In genomic region chr4:68179551-68179950, GRCm38 (mm10) we compare ENCODE assay signal across 24 mouse cellular contexts.
DNase-seq lines count a peak whose midpoint lies in the region; ATAC-seq and TF ChIP-seq lines count a peak whose summit lies in the region.
"Had no signal": no experiment of that assay in that cellular context is flagged by ENCODE, and none has a peak within 500 bp of the region (broad histone marks: within the 10 kb centered on the region; RNA-seq: fewer than 3 reads in every experiment).

No protein-coding gene starts in this region.

- 71% methylated on average over 4 of the region's 4 CpGs for WGBS in embryonic facial prominence, embryonic 13.5 days
- WGBS in embryonic facial prominence, embryonic 10.5 days = 80% methylated on average over 4 of the region's 4 CpGs
- 66% methylated on average over 4 of the region's 4 CpGs for WGBS in lung, postnatal 0 days
- 70% methylated on average over 4 of the region's 4 CpGs for WGBS in embryonic facial prominence, embryonic 14.5 days

- H3K27me3 ChIP-seq in embryonic facial prominence, embryonic 13.5 days = no peaks in the 10 kb centered on the region
- H3K27me3 ChIP-seq in embryonic facial prominence, embryonic 10.5 days (replicated peaks; ENCODE audit: low read depth, poor library complexity, severe bottlenecking) = no peaks in the 10 kb centered on the region
- H3K27me3 ChIP-seq in lung, postnatal 0 days (replicated peaks; ENCODE audit: insufficient read depth, low read length) = no peaks in the 10 kb centered on the region
- no peaks in the 10 kb centered on the region for H3K27me3 ChIP-seq in embryonic facial prominence, embryonic 14.5 days (replicated peaks; ENCODE audit: control insufficient read depth, insufficient read depth, low read length)
- H3K27me3 ChIP-seq: intestine, embryonic 15.5 days; liver, embryonic 12.5 days; midbrain, embryonic 13.5 days had no signal

- TF ChIP-seq CTCF in lung, postnatal 0 days (IDR thresholded peaks at IDR 0.05) = no peak

- H3K4me1 ChIP-seq in embryonic facial prominence, embryonic 13.5 days = no peaks in the 10 kb centered on the region
- H3K4me1 ChIP-seq in embryonic facial prominence, embryonic 10.5 days = no peaks in the 10 kb centered on the region
- no peaks in the 10 kb centered on the region for H3K4me1 ChIP-seq in lung, postnatal 0 days (ENCODE audit: insufficient read depth, low read depth, low read length)
- no peaks in the 10 kb centered on the region for H3K4me1 ChIP-seq in embryonic facial prominence, embryonic 14.5 days (ENCODE audit: control insufficient read depth, insufficient read depth, low read length)
- H3K4me1 ChIP-seq: intestine, embryonic 15.5 days; liver, embryonic 12.5 days; midbrain, embryonic 13.5 days had no signal

- no peaks in the 10 kb centered on the region for H3K36me3 ChIP-seq in embryonic facial prominence, embryonic 13.5 days
- H3K36me3 ChIP-seq in embryonic facial prominence, embryonic 10.5 days (replicated peaks) = no peaks in the 10 kb centered on the region
- H3K36me3 ChIP-seq in lung, postnatal 0 days (ENCODE audit: insufficient read depth, low read length) = no peaks in the 10 kb centered on the region
- H3K36me3 ChIP-seq in embryonic facial prominence, embryonic 14.5 days (ENCODE audit: control insufficient read depth, insufficient read depth, low read length) = no peaks in the 10 kb centered on the region
- H3K36me3 ChIP-seq: intestine, embryonic 15.5 days; liver, embryonic 12.5 days; midbrain, embryonic 13.5 days had no signal

- no peak for DNase-seq in embryonic facial prominence, embryonic 10.5 days (ENCODE audit: low spot score)
- peak; percentile 35 for DNase-seq in left cerebral cortex, postnatal 4 days
- no peak for DNase-seq in left cerebral cortex, postnatal 25 days (ENCODE audit: low spot score in 2 of 2)
- peak; percentile 3 for DNase-seq in lung, postnatal 10 days
- no peak for DNase-seq in lung, postnatal 0 days (ENCODE audit: low spot score)
- peak; percentile 56 for DNase-seq in embryonic facial prominence, embryonic 14.5 days (ENCODE audit: low spot score)
- DNase-seq in spleen, postnatal 10 days (ENCODE audit: low spot score in 2 of 2) = no peak
- DNase-seq: adrenal gland, postnatal 25 days; cerebellum, adult 11-12 months; embryo, embryonic 11 days; forebrain, postnatal 0 days; gastrocnemius, postnatal 25 days; heart, adult 2 months; kidney, adult 8-10 months; layer of hippocampus, postnatal 36 days; lung, adult 18-20 months; thymus, adult 18-20 months; thymus, postnatal 36 days had no signal

- no peak overlapping the region for H3K4me2 ChIP-seq in embryonic facial prominence, embryonic 13.5 days
- no peak overlapping the region for H3K4me2 ChIP-seq in lung, postnatal 0 days (replicated peaks; ENCODE audit: low read depth, low read length)
- H3K4me2 ChIP-seq in embryonic facial prominence, embryonic 14.5 days (ENCODE audit: low read depth, low read length) = no peak overlapping the region
- H3K4me2 ChIP-seq: hindbrain, embryonic 14.5 days; intestine, embryonic 15.5 days; liver, embryonic 12.5 days; midbrain, embryonic 13.5 days had no signal

- peak; percentile 67; the same call in 1 of the 2 replicates for ATAC-seq in embryonic facial prominence, embryonic 13.5 days (ENCODE audit: insufficient number of reproducible peaks, insufficient read depth, low FRiP score, low TSS enrichment, low read depth)
- no peak for ATAC-seq in lung, postnatal 0 days
- no peak for ATAC-seq in embryonic facial prominence, embryonic 14.5 days (ENCODE audit: low read depth)
- ATAC-seq: CD4-positive, CD25-positive, alpha-beta regulatory T cell, adult 4 months; forebrain, postnatal 0 days; intestine, embryonic 15.5 days; liver, embryonic 12.5 days; midbrain, embryonic 13.5 days had no signal

- H3K9me3 ChIP-seq in embryonic facial prominence, embryonic 13.5 days = no peaks in the 10 kb centered on the region
- H3K9me3 ChIP-seq in embryonic facial prominence, embryonic 10.5 days = no peaks in the 10 kb centered on the region
- H3K9me3 ChIP-seq in lung, postnatal 0 days (ENCODE audit: low read length) = no peaks in the 10 kb centered on the region
- no peaks in the 10 kb centered on the region for H3K9me3 ChIP-seq in embryonic facial prominence, embryonic 14.5 days (ENCODE audit: control insufficient read depth, low read length)
- H3K9me3 ChIP-seq: intestine, embryonic 15.5 days; liver, embryonic 12.5 days; midbrain, embryonic 13.5 days had no signal

- intact Hi-C loops in left cerebral cortex, postnatal 4 days (cut with DNase I) = no loop called here
- intact Hi-C loops in left cerebral cortex, postnatal 25 days (cut with DNase I) = no loop called here

- TF ChIP-seq EP300 in lung, postnatal 0 days (IDR thresholded peaks at IDR 0.05) = no peak

- no peak overlapping the region for H3K9ac ChIP-seq in embryonic facial prominence, embryonic 13.5 days
- H3K9ac ChIP-seq in lung, postnatal 0 days (replicated peaks; ENCODE audit: low read depth) = no peak overlapping the region
- no peak overlapping the region for H3K9ac ChIP-seq in embryonic facial prominence, embryonic 14.5 days (ENCODE audit: low read depth, low read length)
- H3K9ac ChIP-seq: forebrain, postnatal 0 days; hindbrain, embryonic 14.5 days; intestine, embryonic 15.5 days; liver, embryonic 12.5 days; midbrain, embryonic 13.5 days had no signal

- no peak overlapping the region for H3K27ac ChIP-seq in embryonic facial prominence, embryonic 13.5 days
- H3K27ac ChIP-seq in embryonic facial prominence, embryonic 10.5 days (replicated peaks) = no peak overlapping the region
- no peak overlapping the region for H3K27ac ChIP-seq in lung, postnatal 0 days (ENCODE audit: low read length)
- no peak overlapping the region for H3K27ac ChIP-seq in embryonic facial prominence, embryonic 14.5 days (replicated peaks; ENCODE audit: low read depth, low read length)
- H3K27ac ChIP-seq: heart, adult 2 months; hindbrain, embryonic 14.5 days; intestine, embryonic 15.5 days; liver, embryonic 12.5 days; midbrain, embryonic 13.5 days had no signal

- no peak overlapping the region for H3K4me3 ChIP-seq in embryonic facial prominence, embryonic 13.5 days
- no peak overlapping the region for H3K4me3 ChIP-seq in embryonic facial prominence, embryonic 10.5 days
- no peak overlapping the region for H3K4me3 ChIP-seq in lung, postnatal 0 days (ENCODE audit: low read depth, low read length)
- no peak overlapping the region for H3K4me3 ChIP-seq in embryonic facial prominence, embryonic 14.5 days (ENCODE audit: low read depth, low read length)
- H3K4me3 ChIP-seq: heart, adult 2 months; intestine, embryonic 15.5 days; liver, embryonic 12.5 days; midbrain, embryonic 13.5 days had no signal

Comparison
In these comparisons a context has a peak if more than half of its experiments do, and no peak if none do; other contexts are left out.
1. DNase-seq: peak in left cerebral cortex, postnatal 4 days (single experiment), lung, postnatal 10 days (single experiment) and embryonic facial prominence, embryonic 14.5 days (single experiment); none in embryonic facial prominence, embryonic 10.5 days (single experiment), left cerebral cortex, postnatal 25 days (0 of 2), lung, postnatal 0 days (single experiment) and spleen, postnatal 10 days (0 of 2).